Mouse (Mus musculus) cerebellum, adult (tissue): ENCODE measurements at regions not wholly inside any gene's neighbourhood (a gene's known extent, or its start where the extent isn't known, plus 50 kb on each side); places are given as distances from the start of the nearest gene placed in this dataset.
A peak's percentile ranks its signal among the peaks of the same experiment; 100 is the strongest.

Experiments used
- ATAC-seq: cut with Nextera tagmentation; 2 replicates; pipeline ENCODE4 v1.9.2; 2017; ENCODE audit warnings: mild to moderate bottlenecking, moderate library complexity, mixed read lengths; ENCODE audit not compliant: insufficient number of reproducible peaks, low FRiP score, low TSS enrichment

GRCm38 (mm10) chr11:114352146-114352795 is 285.4 kb upstream of the Sdk2 start:
- ATAC-seq = no peak

- peak; percentile 19; the same call in 1 of the 2 replicates for ATAC-seq
Measured at GRCm38 (mm10) chr11:114336839-114337484, 270.1 kb upstream of the Sdk2 start.

DNA sequence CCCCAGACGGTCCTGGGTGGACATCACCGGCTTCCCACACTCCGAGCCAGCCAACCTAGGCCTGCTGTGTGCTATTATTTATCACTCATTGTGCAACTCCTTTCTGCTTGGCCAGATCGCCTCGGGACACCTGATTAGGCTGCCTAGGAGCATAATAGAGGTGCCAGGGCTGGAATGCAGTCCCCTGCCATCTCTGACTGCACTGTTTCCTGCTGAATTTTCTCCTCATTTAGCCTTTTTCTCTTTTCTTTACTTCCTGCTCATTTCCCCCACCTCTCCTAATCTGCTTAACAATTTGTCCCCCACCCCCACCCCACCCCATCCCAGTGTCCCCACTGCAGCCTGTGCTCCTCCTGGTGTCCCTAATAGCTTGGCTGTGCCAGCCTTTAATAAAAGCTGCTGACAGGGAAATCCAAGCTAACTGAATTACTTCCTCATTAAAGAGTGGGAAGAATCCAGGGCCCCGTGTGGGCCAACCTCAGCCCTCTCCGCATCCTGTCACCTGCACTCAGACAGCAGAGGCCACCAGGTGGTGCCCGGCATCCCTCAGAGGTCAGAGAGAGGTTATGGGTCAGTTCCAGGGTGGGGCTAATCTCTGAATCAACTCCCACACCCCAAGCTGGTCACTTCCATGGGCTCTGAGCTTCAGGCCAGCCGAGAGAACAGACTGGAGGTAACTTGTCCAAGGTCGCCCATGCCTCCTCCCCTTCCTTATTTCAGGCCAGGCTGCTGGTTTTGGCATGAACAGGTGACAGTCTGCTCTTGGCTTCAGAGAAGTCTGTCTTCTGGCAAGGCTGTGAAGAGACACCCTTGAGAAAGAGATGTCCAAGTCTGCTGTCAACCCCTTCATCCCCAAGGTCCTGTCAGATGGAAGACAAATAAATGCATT is 269.3 kb upstream of the Sdk2 start:
- ATAC-seq = peak; percentile 66; the same call in 1 of the 2 replicates

DNA sequence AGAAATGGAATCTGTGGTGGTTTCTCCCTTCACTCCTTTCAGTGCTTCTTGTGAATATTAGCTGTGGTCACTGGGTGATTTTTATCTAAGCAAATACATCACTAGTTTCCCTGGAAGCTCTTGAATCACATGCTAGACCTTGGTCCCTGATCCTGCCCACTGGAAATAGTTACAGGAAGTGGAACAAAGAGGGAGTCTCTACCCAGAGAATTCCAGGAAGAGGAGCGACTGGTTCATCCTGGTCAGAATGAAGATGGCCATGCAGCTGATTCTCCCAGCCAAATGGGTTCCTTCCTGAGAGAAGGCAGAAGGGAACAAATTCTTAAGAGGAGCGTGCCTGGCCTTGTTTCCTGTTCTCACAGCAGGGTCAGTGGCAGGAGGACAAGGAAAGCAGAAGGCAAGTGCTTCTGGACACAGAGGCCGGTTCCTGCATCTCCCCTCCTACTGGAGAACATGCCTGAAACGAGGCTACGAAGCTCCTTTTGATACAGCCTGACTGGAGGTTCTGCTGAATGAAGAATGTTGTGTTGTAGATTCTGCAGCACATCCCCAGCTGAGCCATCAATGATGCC is 264.8 kb upstream of the Sdk2 start:
- no peak for ATAC-seq

GRCm38 (mm10) chr11:114330316-114330715 is 263.5 kb upstream of the Sdk2 start:
- no peak for ATAC-seq

DNA sequence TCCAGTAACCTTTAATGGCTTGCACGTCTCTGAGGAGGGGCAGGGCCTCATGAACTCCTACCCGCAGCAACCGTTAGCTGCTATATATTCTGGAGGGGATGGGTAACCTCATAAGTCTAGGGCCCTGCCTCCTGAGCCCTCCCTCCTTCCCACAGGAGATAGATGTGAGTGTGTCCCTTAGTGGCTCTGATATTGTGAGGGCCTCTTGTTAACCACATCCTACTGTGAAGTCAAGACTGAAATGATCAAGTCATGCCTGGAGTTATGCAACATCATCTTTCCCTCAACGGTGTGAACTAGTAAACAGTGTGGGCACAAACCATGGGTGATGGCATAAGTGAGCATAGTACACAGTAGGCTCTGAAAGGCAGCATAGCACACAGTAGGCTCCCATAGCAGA is 255.8 kb upstream of the Sdk2 start:
- no peak for ATAC-seq

DNA sequence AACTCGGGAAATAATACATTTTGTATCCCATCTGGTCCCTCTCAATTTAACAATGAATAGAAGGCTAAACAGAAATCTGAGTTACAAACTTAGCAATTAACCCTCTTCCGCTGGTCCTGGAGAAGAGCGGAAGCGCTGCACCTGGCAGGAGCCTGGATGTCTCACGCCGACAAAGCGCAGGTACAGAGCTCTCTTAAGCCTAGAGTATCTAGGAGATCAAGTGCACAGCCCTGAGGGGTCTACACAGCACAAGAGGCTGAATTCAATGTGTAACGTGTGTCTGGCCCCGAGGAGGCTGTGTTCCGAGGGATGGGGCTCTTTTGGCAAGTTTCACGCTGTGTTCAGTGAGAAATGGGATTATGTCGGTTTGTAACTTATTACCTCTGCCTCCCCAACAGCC is 255.1 kb upstream of the Sdk2 start:
- ATAC-seq = no peak

DNA sequence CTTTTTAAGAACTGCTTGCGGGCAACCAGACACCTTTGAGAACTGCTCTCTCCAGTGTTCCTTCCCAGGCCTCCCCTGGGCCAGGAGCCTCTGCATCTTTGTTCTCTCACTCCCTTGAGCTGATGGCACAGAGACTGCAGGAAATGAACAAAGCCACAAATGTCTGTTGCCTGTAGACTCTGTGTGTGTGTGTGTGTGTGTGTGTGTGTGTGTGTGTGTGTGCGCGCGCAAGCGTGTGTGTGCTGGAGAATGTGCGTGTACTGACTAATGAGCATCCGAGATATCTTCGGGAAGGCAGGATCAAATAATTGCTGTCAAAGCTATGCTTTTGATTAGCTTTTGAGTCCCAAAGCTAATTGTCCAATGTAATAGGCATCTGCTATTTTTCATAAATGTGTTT is 254.7 kb upstream of the Sdk2 start:
- ATAC-seq = no peak

GRCm38 (mm10) chr11:114315274-114315673 is 248.4 kb upstream of the Sdk2 start:
- no peak for ATAC-seq

DNA sequence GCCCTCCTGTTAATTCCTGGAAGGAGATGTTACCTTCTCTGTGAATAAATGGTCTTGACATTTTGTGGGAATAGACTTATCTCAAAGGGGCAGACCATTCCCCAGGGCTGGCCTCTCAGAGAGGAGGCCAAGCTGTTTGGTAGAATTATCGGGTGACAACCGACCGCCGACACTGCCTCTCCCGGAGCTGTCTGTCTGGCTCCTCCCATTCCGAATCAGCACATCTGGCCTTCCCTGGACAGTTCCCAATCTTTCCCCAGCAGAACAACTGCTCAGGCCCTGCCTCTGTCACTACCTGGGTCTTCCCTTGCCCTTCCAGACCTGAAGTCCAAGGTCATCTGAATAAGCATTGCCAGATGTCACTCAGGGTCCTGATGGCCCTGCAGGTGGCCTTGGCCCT is 246.8 kb upstream of the Sdk2 start:
- no peak for ATAC-seq

GRCm38 (mm10) chr11:114311640-114312039 is 244.8 kb upstream of the Sdk2 start:
- no peak for ATAC-seq

DNA sequence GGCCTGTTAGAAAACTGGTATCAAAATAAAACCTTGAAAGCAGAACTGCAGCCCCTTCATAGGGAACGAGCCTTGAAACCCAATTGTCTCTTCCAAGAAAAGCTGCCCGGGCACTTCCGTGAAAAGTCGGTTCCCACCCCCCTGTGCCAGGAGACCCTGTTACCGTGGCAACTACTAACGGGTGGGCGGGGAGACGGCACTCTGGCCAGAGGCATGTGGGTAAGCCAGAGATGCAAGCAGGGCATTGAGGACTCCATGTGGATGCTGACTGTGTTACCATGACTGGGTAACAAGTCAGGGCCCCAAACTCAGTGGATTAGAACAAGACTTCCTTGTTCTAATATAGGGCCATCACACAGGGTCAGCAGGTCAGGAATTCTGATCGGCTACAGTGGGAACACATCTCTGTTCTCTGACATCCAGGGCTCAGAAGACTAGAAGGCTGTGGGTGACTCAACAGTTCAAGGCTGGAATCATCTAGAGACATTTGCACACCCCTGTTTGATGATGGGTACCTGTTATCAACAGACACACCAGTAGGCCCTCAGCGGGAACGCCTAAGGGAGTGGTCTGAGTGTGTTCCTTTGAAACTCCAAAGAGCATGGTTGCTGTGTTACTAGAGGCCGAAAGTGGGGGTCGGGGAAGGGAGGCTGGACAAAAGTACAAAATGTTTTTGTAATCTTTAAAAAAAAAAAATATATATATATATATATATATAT is 236.9 kb upstream of the Sdk2 start:
- no peak for ATAC-seq

DNA sequence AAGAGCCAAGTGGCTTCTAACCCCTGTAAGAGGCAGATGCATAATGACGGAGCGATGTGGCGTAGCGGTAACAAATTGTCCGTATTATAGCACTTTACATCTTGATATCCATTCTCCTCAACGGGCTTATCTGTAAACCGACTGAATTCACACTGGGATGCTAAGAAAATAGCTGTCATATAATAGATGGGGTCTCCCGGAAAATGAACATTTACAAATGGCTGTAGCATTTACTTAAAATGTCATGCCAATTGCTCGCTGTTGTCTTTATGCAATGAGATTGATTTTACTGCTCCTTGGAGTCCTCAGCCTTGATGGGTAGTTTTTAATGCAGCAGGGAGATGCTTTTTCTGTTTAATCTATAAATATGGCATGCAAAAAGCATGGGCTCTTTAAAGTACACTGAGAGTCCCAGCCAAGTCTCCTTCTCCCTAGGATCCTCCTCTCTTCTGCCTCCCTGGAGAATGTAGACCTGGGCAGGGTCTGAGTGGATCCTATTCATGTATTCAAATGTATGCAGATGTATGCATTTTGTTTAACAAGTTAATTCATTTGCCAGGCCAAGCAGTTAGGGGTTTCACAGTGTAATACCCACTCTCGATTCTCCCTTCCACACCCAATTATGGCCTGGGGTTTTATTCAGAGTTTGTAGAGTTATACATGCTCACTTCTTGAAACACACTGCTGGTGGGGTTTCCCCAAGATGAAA is 233.9 kb upstream of the Sdk2 start:
- no peak for ATAC-seq

DNA sequence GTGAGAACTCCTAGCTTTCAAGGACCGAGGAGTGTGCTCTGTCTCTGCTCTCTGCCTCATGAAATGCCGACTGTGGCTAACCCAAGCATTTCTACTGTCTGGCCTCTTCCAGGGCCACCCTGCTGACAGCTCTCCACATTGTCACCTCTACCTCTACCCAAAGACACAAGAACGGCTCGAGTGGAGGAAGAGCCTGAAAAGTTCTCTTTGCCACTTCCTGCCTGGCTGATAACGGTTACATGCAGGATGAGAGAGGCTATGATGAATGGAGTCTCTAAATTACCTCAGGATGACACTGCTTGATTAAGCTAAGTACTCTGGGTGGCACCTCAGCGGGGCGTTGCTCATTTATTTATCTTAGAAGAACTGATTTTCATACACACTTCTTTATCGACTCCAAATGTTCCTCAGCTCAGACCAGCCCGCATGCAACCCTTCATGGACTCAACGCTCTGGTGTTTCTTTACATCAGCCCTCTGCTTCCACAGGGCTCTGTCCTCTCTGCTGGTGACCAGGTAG is 230.0 kb upstream of the Sdk2 start:
- no peak for ATAC-seq

DNA sequence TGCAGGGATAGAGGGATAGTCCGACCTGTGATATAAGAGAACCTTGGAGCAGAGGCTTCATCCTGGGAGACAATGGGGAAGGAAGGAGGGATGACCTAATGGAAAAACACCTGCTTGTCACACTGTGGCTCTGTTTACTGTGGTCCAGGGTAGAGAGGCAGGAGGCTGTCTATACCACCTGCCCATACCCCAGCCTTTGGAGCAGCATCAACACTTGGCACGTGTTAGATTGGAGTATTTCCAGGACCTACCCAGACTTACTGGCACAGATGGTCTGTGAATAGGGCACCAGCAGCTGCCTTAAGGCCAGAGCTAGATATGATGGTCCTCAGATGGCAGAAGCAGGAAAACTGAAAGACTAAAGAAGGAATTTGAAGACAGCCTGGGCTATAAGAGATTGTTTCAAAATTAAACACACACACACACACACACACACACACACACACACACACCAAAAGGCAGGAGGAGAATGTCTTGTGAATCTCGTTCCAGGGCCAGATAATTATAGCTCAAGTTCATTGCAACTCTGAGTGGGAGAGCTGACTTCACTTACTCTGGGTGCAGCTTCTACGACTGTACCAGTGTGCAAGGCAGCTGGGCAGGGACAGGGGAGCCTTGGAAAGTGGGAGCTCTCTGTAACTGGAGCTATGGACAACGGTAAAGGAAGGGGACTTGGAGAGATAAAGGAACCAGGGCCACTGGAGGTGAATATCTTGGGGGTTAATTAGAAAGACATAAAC is 227.8 kb upstream of the Sdk2 start:
- ATAC-seq = no peak

- ATAC-seq = no peak
Measured at GRCm38 (mm10) chr11:114291258-114291657, 224.4 kb upstream of the Sdk2 start.

DNA sequence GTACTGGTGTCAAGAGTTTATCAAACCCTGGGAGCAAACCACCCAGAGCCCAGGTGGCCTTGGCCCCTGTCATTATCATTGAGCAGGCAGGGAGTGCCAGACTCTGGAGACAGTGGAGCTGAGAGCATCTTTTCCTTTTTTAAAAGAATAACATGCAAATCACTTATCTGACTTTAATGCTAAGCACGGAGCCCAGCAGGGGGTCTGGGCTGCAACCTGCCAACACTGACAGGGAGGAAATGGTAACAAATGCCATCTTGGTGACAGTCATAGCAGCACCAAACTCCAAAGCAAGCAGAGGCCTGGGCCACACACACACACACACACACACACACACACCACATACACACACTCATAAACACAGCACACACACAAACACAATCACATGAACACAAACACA is 223.1 kb upstream of the Sdk2 start:
- ATAC-seq = no peak

- ATAC-seq = no peak
Measured at GRCm38 (mm10) chr11:114284820-114285666, 218.2 kb upstream of the Sdk2 start.
